Mouse (Mus musculus) skeletal muscle tissue, adult 2 months (tissue): ENCODE results near the gene Cul4b.
"Not testable (repeated sequence)": the region's sequence is repeated elsewhere in the genome, so short reads cannot be mapped to it uniquely, and the experiment has no call there.

Source experiments
- DNase-seq: peaks from one replicate; pipeline ENCODE4 v3.0.0-alpha.2; 2012; ENCODE audit warnings: low read depth, low spot score

The Cul4b gene

DNA sequence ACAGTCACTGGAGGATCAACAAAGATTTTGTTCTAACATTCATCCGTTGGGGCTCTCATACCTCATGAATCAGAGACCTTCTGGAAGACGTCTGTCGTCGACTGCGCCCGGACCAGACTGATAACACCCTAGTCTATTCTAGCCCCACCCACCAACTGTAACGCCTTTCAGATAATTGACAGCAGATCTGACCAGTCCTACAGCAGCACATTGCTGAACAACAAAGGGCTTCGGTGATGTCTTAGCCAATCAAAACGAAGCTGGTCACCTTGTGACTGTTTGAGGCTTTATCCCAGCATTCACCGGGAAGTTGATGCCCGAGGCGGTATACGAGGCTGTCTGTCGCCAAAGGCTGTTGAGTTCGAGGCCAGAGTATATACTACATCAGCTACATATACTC lies at the start of gene Cul4b:
Gene Cul4b, minus strand, starts transcription at position 119 of the 400 bp plus-strand sequence.
- DNase-seq, result no peak

- DNase-seq, result peak; percentile 9
Observed at GRCm38 (mm10) chrX:38600995-38601369, 25.0 kb upstream of the Cul4b start.

GRCm38 (mm10) chrX:38600177-38600994 lies 24.4 kb upstream of the Cul4b start, which contains the start of gene Mcts1:
TSS of gene Mcts1 (plus strand) at chrX:38600578.
- DNase-seq, result peak; percentile 78

DNA sequence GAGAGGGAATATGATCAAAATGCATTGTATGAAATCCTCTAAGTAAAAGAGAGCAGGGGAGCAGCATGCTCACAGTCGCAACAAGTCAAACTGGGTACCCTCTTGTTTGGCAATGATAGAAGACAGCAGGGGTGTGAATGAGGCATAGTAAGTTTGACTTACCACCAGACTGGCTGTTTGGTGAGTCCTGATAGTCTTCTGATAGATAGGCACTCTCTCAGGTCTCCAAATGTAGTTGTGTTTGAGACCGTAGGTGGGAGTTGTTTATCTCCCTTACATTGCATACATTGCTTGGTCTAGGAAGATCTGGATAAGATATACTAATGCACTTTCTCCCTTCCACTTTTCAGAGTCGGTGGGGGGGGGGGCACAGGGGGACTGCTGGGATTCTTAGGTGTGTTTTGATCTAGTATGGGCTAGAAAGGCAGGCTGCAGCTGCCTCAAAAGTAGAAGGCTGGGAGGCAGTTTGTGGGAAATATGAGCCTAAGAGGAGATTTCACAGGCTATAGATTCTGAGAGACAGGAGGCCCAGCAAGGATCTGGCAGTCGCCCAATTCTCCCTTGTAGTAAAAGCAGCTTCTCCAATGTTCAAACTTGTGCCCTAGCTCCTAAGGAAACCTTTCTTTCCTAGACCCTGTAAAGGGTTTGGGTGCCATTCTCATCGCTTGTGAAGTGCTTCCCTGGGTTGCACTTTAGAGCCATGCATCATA lies 17.3 kb upstream of the Cul4b start:
- no peak for DNase-seq

GRCm38 (mm10) chrX:38591749-38592148 lies 15.8 kb upstream of the Cul4b start:
- DNase-seq, result no peak

DNA sequence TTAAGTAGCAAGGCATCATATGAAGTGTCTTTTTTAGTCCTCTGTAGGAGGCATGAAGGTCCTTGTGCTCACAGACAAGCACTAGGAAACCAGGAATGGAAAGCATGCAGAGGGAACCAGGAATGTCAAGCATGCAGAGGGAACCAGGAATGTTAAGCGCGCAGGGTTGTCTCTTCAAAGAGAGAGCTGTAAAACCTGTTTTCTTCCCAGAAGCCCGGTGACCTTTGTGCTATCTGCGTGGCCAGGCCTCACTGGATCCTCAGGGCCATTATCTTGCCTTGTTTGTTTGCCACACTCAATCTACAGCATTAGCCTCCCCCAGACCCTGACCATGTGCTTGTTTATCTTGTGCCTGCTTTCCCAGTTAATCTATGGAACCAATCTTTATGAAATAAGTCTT lies 13.8 kb upstream of the Cul4b start:
- DNase-seq, result no peak

DNA sequence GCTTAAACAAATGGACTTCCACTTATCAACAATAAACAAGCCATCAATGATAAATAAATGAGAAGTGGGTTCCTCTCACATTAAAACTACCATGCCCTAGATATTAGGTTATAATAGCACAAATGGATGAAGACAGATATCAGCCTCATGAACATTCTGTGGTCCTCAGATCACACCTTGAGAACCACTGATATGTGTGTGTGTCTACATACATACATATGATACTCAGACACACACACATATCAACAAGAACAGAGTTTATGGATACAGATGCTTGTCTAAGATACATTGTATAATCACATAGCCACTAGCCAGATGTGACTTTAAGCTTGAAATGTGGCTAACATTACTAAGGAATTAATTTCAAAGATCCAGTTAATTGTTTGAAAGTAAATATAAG lies 7.3 kb upstream of the Cul4b start:
- no peak for DNase-seq

DNA sequence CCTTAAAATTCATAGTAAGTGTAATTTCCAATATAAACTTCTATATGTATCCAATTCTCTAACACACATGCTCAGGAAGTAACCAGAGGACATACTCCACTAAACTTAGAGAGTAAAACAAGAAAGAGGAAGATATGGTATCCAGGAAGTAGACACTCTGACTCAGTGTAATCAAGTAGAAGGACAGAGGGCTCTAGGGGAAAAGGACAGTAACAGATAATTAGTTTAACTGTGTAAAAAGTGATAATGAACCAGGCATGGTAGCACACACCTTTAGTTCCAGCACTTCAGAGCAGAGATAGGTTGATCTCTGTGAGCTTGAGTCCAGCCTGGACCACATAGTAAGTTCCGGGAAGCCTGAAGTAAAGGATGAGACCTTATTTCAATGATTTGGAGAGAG lies 5.1 kb upstream of the Cul4b start:
- no peak for DNase-seq

DNA sequence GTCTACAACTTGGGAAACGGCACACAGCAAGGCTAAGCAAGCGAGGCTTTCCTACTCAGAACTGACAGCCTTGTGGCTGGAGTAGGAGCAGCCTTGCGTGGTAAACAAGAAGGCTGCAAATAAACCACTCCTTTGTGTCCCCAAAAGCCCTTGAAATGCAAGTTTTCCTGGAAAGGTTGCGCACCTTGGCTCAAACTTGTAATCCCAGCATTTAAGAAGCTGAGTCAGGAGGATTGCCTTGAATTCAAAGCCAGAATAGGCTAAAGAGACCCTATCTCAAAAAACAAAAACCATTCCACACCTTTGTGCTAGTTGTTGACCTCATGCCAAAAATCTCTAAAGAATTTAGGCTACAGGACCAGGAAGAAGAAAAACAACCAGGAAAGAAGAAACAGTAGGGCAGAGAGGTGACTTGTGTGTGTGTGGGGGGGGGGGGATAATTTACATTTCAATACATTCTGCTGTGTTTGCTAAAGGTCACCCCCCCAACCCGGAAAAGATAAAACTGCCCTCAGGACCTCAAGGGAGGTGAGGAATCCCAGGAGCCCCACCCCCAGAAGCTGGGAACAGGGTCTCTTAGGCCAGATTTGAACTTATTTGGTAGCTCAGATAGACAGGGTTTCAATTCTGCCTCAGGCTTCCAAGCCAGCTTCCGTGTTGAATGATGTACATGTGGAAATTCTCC lies 9.3 kb downstream of the Cul4b start:
- no peak for DNase-seq

GRCm38 (mm10) chrX:38565176-38565542 lies 10.8 kb downstream of the Cul4b start:
- DNase-seq, result no peak

DNA sequence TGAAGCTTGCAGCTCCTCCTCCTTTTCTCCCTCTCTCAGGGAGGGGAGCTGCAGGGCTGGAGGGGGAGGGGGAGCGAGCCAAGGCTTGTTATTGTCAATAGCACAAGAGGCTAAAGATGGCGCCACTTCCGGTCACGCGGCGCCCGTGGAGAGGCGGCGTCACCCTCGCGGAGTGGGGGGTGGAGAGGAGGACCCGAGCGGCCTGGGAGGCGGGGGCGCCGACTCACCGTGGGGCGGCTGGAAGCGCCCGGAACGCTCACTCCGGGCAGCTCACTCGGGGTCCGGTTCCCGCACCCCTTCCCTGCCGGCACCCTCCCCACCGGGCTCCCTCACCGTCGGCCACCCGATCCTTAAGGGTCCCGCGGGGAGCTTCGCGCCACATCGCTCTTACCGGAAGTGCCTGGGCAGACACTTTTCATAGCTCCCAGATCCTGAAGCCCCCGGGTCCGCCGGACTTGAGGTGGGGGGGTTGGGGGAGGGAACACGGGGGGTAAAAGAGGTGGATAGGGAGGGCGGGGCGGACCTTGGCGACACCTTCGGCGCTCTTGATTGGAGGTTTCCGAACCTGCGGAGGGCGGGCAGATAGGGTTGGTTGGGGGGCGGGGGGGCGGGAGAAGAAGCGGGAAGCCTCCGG lies 11.3 kb downstream of the Cul4b start:
- peak; percentile 83 for DNase-seq

GRCm38 (mm10) chrX:38563941-38564541 lies 12.0 kb downstream of the Cul4b start:
- peak; percentile 2 for DNase-seq

DNA sequence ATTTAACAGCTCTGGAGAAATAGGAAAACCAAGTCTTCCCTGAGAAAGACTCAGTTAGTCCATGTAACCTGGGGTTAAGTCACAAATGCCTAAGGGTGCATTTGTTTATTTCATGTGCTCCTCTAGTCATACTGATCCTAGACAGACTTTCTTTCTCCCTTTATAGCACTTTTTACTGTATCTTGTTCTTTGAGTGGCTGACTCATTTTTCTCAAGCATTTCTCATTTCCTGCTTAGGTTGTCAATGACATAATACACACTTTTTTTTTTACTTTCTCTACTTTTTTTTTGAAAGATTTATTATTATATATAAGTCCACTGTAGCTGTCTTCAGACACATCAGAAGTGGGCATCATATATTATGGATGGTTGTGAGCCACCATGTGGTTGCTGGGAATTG lies 22.7 kb downstream of the Cul4b start:
- DNase-seq, result no peak

- peak; percentile 6 for DNase-seq
Observed at GRCm38 (mm10) chrX:38514556-38514955, 61.4 kb downstream of the Cul4b start.

GRCm38 (mm10) chrX:38504846-38505245 lies 71.2 kb downstream of the Cul4b start:
- DNase-seq, result no peak

DNA sequence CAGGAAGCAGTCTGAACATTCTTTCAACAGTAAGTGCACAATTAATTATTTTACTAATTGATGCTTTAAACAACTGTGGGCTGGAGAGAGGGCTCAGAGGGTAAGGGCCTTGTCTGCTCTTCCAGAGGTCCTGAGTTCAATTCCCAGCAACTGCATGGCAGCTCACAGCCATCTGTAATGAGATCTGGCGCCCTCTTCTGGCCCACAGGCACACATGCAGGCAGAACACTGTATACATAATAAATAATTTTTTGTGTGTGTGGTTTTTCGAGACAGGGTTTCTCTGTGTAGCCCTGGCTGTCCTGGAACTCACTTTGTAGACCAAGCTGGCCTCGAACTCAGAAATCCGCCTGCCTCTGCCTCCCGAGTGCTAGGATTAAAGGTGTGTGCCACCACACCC lies 73.8 kb downstream of the Cul4b start:
- DNase-seq, result not testable (repeated sequence)

GRCm38 (mm10) chrX:38485464-38485863 lies 90.5 kb downstream of the Cul4b start:
- not testable (repeated sequence) for DNase-seq
